Mouse (Mus musculus): ENCODE measurements around the gene Psmd11.

The Psmd11 gene

DNA sequence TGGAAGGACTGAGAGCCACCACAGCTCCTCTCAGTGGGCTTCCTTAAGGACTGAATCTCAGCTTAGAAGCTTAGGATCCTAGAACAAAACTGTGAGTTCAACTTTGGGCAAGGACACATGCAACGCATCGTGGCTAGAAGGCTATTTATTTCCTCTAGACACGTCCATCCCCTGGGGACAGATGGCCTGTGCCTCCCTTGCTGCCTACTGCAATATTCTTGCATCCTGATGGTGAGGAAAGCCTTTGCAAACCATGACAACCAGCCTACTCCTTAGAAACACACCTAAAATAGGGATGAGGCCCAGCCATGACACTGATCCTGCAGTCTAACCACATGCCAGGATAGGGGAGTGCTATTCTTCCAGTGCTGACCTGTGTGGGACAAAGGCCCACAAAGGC lies 77.2 kb downstream of the Psmd11 start:
- no peak for DNase-seq (ENCODE audit: low read depth, low spot score)

DNA sequence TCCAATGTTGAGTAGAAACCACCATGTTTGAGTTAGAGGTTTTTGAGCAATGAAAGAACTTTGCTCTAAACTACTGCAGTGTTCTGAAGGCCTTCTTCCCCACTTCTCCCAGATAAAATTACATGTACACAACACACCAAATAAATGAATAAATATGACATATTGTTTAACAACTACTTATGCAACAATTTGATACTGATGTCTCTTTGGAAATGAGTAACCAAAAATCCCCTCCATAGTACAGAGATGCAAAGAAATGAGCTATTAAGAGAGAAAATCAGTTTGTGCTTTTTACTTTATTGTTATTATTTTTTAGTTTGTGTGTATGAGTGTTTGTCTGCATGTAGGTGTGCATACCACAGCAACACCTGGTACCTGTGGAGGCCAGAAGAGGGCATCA lies 78.1 kb downstream of the Psmd11 start:
- no peak for DNase-seq (ENCODE audit: low read depth, low spot score)

DNA sequence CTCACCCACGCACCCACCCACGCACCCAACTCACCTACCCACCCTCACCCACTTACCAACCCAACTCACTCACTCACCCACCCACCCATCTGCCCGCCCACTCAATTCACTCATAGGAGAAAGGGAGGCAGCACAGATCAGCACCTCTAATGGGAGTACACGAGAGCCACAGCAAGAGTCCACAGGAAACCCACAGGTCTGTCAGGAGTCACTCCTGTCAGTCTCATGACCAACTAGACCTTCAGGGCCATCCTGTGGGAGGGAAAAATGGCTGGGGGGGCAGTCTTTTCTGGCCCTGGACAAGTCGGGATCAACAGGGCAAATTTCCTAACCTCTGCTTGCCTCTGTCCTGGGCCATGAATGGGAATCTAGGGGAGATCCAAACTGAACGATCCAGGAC lies 79.4 kb downstream of the Psmd11 start:
- no peak for DNase-seq (ENCODE audit: low read depth, low spot score)

DNA sequence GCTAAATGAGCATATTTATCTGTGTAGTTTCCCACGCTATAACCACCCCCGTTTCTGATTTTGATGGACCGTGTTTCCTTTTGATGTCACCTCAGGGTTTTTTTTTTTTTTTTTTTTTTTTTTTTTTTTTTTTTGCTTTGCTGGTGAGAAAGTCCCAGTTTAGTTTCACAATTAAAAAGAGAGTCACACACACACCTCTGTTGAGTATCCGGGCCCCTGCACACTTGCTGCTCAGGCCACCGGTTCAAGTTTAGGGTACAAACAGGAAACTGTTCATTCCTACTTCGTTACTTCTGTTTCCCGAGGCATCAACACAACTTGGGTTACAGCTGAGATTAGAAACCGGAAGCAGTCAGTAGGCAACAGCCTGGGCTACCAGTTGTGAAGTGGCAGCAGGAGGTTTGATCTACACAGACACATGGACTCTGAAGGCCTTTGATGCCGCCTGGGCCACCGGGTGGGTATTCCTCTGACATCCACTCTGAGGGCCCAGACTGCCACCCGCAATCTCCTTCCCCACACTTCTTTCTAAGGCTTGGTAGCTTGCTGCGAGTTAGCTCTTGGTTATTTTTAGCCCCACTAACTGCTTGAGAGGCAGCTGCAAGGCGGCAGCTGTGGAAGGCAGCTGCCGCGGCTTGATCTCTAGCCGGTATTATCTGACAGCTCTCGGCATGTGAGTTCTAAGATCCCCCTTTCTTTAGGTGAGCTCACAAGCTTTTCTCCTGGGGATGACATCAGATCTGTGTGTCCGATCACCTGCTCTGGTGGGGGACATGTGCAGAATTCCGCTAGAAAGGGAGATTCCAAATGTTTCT lies 80.2 kb downstream of the Psmd11 start:
- no peak for DNase-seq (ENCODE audit: low read depth, low spot score)

DNA sequence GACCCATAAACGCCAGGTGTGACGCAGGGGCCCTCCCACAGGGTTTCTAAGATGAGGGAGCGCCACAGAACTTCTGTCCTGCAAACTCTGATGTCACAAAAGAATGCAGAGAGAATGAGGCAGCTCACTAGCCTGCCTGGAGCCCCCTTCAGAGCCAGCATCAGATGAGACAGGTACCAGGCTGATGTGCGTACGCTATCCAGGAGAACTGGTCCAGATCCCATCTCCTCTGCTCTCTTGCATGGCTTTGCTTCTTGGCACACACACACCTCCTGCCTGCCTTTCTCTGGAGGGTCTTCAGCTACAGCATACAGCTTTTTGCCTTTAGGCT lies 80.7 kb downstream of the Psmd11 start:
- DNase-seq (ENCODE audit: low read depth, low spot score): no peak

DNA sequence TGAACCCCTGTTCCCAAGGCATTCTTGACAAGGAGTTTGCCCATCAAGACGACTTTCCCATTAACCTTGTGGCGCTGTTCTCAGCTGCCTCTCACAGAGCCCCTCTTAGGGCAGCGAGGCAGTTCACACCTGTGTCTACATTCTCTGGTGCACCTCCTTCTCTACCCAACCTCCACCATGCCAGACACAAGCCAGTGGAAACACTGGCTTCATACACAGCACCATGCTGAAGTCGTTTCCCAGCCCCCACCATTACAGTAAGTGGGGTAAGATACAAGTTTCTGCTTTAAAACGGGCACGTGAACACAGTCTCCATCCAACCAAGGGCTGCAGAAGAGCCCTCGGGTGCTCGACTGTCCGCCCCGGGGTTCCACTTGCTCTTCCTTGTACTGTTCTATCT lies 81.7 kb downstream of the Psmd11 start:
- no peak for DNase-seq (ENCODE audit: low read depth, low spot score)

DNA sequence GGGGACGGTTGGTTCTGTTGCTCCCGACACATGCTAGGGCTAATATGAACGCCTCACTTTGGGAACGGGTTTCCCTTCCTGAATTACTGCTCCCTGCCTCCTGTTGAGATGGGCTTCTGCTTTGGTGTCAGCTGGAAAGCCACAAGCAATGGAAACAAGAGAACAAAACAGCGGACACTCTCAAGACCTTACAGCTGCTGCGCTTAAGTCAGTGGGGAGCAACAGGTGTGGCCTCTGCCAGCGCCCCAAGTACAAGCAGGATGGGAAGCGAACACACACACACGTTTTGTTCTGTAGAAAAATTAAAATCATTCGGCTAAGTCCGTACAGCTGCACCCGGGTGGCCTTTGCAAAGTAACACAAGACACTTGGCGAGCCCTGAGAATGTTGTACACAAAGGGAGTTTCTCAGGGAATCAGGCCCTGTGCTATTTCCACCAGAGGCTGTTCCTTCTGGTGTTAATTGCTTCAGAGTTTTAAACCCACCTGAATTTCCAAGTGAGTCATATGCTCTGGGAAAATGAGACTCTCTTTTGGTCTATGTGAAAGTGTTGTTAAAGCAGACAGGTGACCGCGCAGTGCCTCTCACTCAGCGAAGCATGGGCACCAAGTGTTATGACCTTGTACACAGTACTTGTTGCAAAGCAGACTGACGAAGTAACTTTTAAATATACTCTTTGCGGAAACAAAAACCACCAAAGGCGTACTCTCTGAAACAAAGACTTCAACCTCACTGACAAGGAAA lies 84.1 kb downstream of the Psmd11 start:
- no peak for DNase-seq (ENCODE audit: low read depth, low spot score)

DNA sequence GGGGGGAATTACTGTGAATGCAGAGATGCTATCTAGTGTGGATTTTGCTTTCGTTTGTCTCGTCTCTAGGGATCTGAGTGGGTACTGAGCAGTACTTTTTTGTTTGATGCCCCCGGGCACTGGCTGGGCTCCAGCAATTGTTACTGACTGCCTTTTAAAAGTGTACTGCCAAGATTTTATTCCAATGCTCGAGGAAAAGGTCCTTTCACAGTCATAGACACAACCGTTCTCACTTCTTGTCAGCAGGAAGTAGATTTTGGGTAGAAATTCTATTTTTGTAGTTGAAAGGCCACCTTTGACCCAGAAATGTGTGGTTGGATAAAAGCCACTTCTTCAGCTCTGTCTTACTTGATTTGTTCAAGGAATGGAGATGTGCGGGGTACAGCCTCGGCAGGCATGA lies 85.4 kb downstream of the Psmd11 start:
- DNase-seq (ENCODE audit: low read depth, low spot score): peak; percentile 32

DNA sequence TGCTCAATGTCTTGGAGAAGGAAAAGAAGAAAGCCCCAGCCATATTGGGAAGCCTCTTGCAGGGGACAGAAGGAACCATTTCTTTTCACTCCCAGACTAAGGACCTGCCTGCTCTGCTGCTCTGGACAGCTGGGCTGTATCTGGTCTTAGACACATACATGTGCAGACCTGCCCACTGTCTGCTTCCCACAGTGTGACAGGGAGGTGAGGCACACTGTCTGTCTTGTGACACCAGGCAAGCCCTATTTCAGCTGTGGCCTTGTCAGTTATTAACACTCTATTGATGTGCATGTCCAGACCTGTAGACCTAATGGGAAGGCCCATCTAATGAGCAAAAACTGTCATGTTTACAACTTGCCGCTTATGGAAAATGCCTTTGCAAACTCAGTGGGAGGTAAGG lies 86.9 kb downstream of the Psmd11 start:
- DNase-seq (ENCODE audit: low read depth, low spot score): no peak

DNA sequence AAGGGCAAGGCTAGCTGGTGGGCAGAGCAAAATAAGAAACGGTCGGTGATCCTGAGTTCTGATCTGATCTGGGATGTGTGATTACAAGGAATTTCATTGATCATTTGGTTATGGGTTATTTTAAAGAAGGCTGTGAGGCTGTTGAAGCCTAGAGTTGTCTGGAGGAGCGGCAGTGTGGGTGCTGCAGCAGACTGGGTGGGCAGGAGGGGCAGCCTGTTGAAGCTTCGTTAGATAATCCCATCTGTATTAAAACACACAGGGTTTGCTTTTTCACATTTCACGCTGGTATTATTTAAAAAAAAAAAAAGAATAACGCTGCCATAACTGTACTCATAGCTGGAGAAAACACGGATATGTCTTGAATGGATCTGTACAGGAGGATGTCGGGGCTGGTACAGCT lies 87.5 kb downstream of the Psmd11 start:
- no peak for DNase-seq (ENCODE audit: low read depth, low spot score)

DNA sequence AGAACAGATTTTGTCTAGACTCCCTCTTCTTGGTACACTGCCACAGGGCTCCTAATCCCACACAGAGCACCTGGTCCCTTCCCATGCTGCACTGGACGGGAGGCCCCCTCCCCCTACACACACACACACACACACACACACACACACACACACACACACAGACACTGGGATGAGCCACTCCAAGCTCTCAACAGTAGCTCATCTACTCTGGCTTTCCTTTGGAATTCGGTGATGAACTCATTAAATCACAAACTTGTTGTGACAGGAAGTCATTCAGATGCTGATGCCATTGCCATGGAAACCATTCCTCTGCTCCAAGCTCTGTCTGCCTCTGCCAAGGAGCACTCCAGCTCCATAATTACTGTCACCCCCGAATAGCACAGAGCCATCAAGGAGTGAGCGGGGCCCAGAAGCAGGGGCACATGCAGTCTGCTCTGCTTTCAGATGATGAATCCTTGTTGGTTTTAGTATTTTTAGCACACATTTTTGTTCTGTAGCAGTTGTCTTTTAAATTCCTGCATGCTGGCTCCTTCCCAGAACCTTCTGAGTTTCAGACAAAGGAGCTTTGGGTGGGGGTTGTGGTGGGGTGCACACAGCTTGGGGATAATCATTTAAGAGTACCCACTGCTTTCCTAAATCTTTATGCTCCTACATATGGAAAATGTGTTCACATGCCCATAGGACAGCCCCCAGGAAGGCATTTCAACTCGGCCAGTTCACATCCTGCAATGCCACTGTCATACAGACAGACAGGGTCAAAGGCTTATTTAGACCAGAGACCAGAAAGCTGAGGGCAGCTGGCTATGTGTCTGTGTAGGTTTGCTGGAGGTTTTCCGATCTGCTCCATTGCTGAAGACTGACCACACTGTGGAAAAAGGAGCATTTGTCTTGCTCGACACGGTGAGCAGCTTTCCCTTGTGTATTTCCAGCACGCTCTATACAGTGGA lies 90.3 kb downstream of the Psmd11 start:
- no peak for DNase-seq (ENCODE audit: low read depth, low spot score)

DNA sequence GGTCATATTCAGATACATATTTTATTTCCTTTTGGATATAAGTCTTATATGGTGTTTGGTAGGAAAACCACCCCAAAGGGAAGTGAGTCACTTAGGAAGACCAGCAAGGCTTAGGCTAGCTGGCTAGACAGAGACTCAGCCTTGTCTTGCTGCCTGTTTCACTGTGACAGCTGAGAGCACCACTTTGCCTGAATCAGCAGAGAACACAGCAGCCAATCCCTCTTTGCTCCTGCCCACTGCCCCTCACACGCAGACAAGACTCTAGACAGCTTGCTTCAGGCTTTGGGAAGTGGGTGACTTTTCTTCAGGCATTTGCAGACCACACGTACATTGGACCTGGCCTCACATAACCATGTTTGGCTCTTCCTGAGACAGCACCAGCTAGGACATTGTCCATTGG lies 92.7 kb downstream of the Psmd11 start:
- DNase-seq (ENCODE audit: low read depth, low spot score): no peak

Data from 3T3-L1 (cell line).